Mouse (Mus musculus) embryonic fibroblast, embryonic 13.5 days (primary cell): ENCODE measurements at regions not wholly inside any gene's neighbourhood (a gene's known extent, or its start where the extent isn't known, plus 50 kb on each side); places are given as distances from the start of the nearest gene placed in this dataset.
A peak's percentile ranks its signal among the peaks of the same experiment; 100 is the strongest.

ENCODE experiments used
- H3K27ac ChIP-seq: 2 replicates; pipeline ENCODE4 v1.5.1; 2012; ENCODE audit warnings: low read length, control low read depth, inconsistent platforms; ENCODE audit not compliant: insufficient read depth
- H3K4me1 ChIP-seq: 2 replicates; pipeline ENCODE4 v1.6.1; 2011; ENCODE audit warnings: low read length; ENCODE audit not compliant: control insufficient read depth, insufficient read depth
- H3K4me3 ChIP-seq: 2 replicates; pipeline ENCODE4 v1.5.1; 2011; ENCODE audit warnings: mild to moderate bottlenecking, control low read depth, low read length; ENCODE audit not compliant: insufficient read depth
- CTCF ChIP-seq: IDR thresholded peaks from 2 replicates; pipeline ENCODE4 v1.5.1; 2011; ENCODE audit warnings: mild to moderate bottlenecking, control low read depth, low read length, moderate library complexity, borderline replicate concordance; ENCODE audit not compliant: insufficient read depth
- POLR2A ChIP-seq: IDR thresholded peaks from 2 replicates; pipeline ENCODE4 v1.6.1; 2011; ENCODE audit warnings: low read depth, mild to moderate bottlenecking, control low read depth, low read length, moderate library complexity

DNA sequence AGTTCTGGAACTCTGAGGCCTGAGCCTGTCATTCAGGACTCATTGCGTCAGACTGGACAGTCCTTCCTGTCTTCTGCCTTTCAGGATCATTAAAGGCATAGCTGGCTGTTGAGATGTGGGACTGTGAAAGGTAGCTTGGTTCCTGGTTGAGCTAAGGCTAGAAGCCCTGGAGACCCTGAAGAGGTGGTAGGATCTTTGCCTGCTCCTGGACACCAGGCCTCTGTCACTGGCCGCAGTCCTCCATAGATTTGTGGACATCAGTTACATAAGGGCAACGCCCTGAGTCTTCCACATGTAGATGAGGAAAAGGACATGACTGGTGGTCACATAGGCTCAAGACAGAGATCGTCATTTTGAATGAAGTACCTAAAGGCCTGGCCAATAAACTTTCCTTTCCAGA, 127.9 kb downstream of the Opa1 start:
- no peak overlapping the region for H3K27ac ChIP-seq
- H3K4me3 ChIP-seq = no peak overlapping the region
- TF ChIP-seq POLR2A = no peak
- TF ChIP-seq CTCF = no peak
- H3K4me1 ChIP-seq = no peaks in the 10 kb centered on the region

DNA sequence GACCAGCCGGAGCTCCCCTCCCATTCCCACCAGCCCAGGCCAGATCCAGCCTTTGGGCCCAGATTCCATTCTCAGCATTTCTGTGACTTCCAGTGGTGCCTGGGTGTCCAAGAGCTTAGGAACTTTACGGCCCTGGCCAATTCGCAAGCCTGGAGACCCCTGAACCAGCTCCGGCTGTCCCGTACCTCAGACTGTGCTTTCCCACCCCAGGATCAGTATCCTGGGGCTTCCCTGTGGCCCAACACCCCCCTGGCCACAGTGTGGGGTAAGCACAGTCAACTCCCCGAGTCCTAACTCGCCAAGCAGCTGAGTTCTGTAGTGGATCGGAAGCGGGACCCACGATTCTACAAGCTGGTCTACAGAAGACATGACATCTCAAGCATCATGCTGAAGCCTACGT, 128.5 kb downstream of the Opa1 start:
- TF ChIP-seq POLR2A (no peak), CTCF (no peak)
- Histone ChIP-seq H3K27ac (no peak overlapping the region), H3K4me3 (no peak overlapping the region), H3K4me1 (no peaks in the 10 kb centered on the region)

DNA sequence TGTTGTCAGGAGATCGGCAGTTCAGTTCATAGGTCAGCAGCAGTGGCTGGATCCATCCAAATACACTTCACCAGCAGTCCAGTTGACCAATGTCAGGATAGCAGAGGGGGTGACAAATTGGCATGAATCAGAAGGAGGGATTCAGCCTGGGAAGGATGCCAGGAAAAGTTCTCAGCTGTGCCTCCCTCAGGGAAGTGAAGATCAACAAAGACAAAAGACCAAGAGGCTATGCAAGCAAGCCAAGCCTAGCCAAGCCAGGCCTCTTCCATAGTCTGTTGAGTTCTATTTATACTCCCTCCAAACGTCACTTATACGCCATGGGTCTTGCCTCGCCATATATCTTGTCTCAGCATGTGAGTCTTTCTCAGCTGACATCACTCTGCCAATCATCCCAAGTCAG, 129.9 kb downstream of the Opa1 start:
- no peak overlapping the region for H3K27ac ChIP-seq
- TF ChIP-seq POLR2A = no peak
- no peak for TF ChIP-seq CTCF
- H3K4me3 ChIP-seq = no peak overlapping the region
- H3K4me1 ChIP-seq = no peaks in the 10 kb centered on the region

DNA sequence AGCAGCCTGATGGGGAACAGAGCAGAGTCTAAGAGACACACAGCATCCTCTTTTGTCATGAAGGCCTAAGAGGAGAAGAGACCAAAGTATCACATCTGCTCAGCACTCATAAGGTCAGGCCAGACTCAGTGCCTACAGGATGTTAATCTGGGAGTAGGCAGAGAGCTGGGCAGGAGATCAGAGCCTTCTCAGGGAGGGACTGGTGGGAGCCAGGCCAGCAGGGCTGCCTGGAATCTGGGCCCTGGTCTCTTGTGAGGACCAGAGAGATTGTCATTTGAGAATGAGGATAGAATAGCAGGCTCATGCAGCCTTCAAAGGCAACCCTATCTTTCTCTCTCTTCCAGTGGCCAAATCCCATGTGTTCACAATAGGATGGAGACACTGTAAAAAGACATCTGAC, 132.3 kb downstream of the Opa1 start:
- no peaks in the 10 kb centered on the region for H3K4me1 ChIP-seq
- no peak overlapping the region for H3K27ac ChIP-seq
- H3K4me3 ChIP-seq = no peak overlapping the region
- no peak for TF ChIP-seq CTCF
- no peak for TF ChIP-seq POLR2A

DNA sequence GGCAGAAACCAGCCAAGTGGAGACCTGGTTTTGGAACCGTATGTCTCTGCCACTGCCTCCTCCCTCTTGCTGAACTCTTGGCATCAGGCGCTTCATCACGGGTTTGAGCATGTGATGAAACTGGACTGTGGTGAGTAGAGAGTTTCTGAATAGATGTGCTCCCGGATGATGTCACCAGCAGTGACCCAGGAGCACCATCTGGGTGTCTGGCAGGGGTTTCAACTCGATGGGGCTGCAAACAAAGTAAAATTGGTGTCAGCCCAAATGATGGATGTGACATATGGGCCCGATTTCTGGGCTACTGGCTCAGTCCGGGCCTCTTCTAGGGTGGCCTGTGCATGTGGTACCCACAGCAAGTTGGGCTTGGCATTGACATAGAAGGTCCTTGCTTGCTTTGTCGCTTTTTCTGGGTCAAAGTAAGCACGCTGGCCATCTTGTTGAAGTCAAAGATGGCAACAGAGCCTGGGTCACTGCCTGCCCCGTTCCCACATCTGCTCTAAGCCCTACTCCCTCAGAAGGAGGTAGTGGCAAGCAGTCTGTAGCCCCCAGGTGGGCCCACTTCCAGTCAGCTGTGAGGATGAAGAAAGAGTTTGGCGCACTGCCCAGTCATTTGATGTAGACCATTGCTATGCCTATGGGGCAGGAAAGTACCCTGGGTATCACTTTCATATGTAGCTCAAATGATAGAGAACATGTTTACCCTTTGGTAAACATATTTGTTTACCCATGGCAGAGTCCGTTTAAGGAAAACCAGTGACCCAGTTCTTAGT, 133.0 kb downstream of the Opa1 start:
- no peak for TF ChIP-seq CTCF
- no peak for TF ChIP-seq POLR2A
- Histone ChIP-seq H3K4me1 (no peaks in the 10 kb centered on the region), H3K4me3 (no peak overlapping the region), H3K27ac (no peak overlapping the region)

DNA sequence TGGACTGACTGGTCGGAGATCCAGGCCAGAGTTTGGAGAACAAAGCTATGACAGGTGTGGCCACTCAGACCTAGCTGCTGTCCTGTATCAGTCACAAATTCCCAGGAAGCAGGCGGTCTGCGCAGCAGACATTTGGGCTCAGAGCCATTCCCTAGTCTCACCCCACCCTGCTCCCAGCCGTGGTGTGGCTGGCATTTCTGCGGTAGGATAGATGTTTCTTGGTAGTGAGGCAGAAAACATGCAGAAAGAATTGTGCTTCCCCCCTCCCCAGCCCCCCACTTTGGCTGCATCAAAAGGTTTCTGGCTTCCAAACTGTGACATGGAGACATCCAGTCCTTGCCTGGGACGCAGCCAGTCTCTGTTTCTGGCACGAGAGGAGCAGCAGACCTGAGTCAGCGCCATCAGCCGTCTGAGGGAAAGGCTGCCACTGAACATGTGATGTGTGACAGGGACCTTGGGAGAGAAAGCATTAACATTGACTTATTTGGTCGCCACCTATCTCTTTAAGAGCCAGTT, 135.5 kb downstream of the Opa1 start:
- Histone ChIP-seq H3K27ac (no peak overlapping the region), H3K4me1 (peaks cover 5% of the 10 kb centered on the region; the same call in 1 of the 2 replicates), H3K4me3 (no peak overlapping the region)
- TF ChIP-seq CTCF = no peak
- TF ChIP-seq POLR2A = no peak

DNA sequence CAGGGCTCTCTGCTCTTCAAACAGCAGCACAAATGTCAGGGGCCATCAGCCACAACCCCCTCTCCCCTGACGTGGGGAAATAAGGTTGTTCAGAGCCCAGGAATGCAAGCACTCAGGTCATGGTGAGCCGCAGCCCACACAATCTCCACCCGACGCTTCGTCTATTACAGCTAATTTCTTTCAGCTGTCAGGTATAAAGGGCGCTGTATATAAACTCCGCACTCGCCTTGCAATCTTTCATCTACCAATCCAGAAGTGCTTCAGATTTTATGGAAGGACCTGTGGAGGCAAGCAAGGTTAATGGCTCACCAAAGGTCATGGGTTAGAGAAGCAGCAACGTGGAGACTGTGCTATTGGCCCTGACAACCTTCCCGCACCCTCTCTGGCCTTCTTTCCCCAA, 139.8 kb downstream of the Opa1 start:
- peaks cover 5% of the 10 kb centered on the region; the same call in 1 of the 2 replicates for H3K4me1 ChIP-seq

DNA sequence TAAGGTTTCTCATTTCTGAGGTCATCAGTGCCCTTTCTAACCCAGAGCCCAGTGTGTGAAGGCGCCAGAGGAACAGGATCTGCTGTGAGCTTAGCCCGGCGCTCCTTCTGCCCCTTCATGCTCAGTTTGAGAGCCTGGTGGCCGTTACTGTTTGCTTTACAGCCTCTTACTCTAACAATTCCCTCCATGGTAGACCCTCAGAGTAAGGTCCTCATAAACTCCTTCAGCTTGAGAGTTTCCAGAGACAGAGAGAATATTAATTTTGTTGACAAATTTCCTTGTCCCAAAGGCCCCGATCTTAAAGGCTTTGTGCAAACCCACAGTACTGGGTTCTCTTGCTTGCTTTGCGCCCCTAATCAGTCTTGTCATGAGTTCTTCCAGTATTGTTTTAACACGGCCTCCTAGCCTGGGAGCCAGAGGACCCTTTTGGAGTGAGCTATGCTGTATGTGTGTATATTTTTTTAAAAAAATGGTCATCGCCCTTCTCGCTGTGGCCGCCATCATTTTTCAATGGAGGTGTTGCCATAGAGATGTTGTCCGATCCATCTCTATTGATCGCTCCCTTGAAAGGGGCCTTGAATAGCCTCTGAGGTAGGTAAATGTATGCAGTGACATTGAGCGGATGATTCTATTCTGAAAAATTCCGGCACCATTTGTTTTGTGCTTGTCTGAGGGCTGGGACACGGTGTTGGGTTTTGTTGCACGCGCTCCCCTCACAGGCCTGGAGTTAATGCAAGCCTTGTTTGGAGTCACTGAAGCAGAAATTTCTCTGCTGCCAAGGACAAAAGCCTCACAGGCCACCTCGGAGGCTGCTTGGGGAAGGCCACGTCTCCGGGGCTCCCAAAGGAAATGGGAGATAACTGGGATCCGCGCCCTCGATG, 140.7 kb downstream of the Opa1 start:
- peaks cover 5% of the 10 kb centered on the region; the same call in 1 of the 2 replicates for H3K4me1 ChIP-seq
- H3K4me3 ChIP-seq = no peak overlapping the region
- H3K27ac ChIP-seq = no peak overlapping the region
- no peak for TF ChIP-seq CTCF
- TF ChIP-seq POLR2A = no peak

More for the DNA sequence above, 139.8 kb downstream of the Opa1 start:
- no peak overlapping the region for H3K4me3 ChIP-seq
- TF ChIP-seq CTCF (no peak), POLR2A (no peak)
- H3K27ac ChIP-seq = 0 out of 2 replicates have a peak overlapping the region, but pooled peaks have one; percentile 4

DNA sequence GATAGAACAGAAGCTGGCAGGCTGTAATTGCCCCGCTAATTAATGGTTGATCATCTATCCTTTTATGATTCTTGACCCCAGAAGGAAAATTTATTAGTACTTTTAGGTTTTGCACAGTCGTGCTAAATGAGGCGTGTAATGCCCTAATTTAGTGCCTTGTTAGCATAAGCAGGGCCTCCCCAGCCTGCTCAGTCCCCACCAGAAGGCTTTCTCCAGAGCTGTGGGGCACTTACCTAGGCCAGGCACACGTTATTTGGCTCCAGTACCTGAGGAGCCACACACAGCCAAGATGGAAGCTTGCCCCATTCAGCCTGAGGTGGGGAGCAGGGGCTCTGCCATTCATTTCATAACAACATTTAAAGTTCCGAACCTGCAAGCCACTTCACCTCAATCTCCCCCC, 146.0 kb downstream of the Opa1 start:
- Histone ChIP-seq H3K27ac (no peak overlapping the region), H3K4me1 (peaks cover 15% of the 10 kb centered on the region), H3K4me3 (no peak overlapping the region)
- no peak for TF ChIP-seq POLR2A
- no peak for TF ChIP-seq CTCF
